Mouse (Mus musculus): Measurements from ENCODE around the gene Mup5. TPM values are rescaled to one million over a fixed set of nuclear protein-coding genes. Genes with fewer than 3 reads are reported as not detected.
"Not testable (repeated sequence)": the region's sequence is repeated elsewhere in the genome, so short reads cannot be mapped to it uniquely, and the experiment has no call there.

Gene Mup5
- polyA plus RNA-seq, 1 experiment: not detected

DNA sequence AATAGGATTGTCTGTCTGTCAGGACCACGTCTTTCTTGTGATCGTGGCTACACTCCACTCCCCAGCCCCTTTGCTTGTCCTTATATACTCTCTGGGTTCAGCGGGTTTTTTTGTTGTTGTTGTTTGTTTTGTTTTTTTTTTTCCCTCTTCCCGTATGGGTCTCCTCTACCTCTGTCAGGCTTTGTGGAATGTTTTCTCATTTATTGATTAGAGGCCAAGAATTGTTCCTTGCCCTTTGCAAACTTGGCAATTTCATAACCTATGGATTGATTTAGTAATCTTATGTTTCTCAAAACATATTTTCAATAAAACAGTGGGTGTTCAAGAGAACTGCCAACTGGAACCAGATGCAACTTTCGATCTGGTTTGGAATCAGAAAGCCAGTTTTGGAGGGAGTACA is 52.9 kb downstream of the Mup5 start, which contains the start of gene Mup19:
Gene Mup19 (minus strand): TSS at position 101 of the 400 bp plus-strand sequence.
- H3K27me3 ChIP-seq (replicated peaks); H3K36me3 ChIP-seq (replicated peaks; ENCODE audit: low read length); H3K9me3 ChIP-seq; H3K4me3 ChIP-seq (replicated peaks); H3K4me1 ChIP-seq: not testable (repeated sequence)

Other genes starting within 250 kb of the Mup5 start
- not detected in 2 replicates for gene Mup17, start 239.4 kb downstream of the Mup5 start, polyA plus RNA-seq (2012; ENCODE audit: insufficient read depth, low replicate concordance)
- gene Mup18, start 161.1 kb downstream of the Mup5 start, polyA plus RNA-seq (2012; ENCODE audit: insufficient read depth, low replicate concordance): not detected in 2 replicates
- not detected in 2 replicates for gene Mup19, start 53.0 kb downstream of the Mup5 start, polyA plus RNA-seq (2012; ENCODE audit: insufficient read depth, low replicate concordance)
- gene Mup20, start 218.9 kb upstream of the Mup5 start, polyA plus RNA-seq (2012; ENCODE audit: insufficient read depth, low replicate concordance): not detected in 2 replicates

Data from megakaryocyte, embryonic 14.5 days (primary cell).